Mouse (Mus musculus): Measurements from ENCODE around the gene Zcwpw1. TPM values are rescaled to one million over a fixed set of nuclear protein-coding genes. Genes with fewer than 3 reads are reported as not detected.

Zcwpw1 gene
- 24.5 and 33.0 TPM in 2 replicates for total RNA-seq (2012; rRNA removed)

DNA sequence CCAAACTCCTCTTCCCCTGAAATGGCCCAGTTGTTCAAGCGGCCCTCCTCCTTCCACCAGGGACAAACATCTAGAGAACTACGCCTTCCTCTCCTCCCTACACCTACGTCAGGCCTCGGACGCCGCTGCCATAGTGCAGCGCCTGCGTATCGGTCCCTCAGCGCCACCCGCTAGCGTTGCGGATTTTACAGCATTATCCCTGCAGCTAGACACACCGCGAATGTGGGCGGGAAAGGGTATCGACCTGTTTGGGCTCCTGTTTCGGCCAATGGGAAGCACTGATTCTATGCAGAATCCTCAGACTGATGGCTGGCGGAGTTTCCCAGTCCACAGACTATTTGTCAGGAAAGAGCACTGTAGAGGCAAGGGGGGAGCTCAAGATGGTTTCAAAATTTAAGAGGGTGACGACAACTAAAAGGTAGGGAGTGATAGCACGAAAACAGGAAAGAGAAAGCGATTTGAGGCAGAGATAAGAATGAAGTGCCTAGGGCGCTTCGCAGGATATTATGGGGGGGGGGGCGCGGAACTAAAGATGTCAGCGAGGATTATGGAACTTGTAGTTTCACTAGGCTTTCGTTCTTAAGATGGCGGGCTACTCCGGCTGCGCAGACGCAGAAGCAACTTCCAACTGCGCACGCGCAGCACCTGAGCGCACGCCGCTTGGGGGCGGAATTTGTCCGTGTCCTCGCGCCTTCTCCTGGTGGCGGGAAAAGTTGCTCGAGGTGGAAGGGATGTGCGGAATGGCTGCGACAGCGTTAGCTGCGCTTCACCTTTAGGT lies at the start of gene Zcwpw1, which contains the start of gene Mepce:
Gene Zcwpw1, plus strand, starts transcription at position 648 of the 778 bp plus-strand sequence.
Gene Mepce, minus strand, starts transcription at position 505 of the 778 bp plus-strand sequence.
- TF ChIP-seq HCFC1 (IDR thresholded peaks at IDR 0.05; ENCODE audit: borderline replicate concordance, insufficient read depth, low read length) (peak; percentile 91), ZNF384 (IDR thresholded peaks at IDR 0.05; ENCODE audit: low read depth, low read length) (no peak), MAFK (IDR thresholded peaks at IDR 0.05; ENCODE audit: insufficient read depth, low read depth, low read length) (no peak), CHD2 (IDR thresholded peaks at IDR 0.05; ENCODE audit: low read depth, low read length) (no peak)
- peak within 1 kb of the TSS; percentile 76 to 79 for H3K4me3 ChIP-seq (ENCODE audit: insufficient read depth in 1 of 2, low read depth in 1 of 2, low read length in 2 of 2, poor library complexity in 1 of 2, severe bottlenecking in 1 of 2)
- H3K4me1 ChIP-seq (ENCODE audit: control insufficient read depth in 2 of 2, insufficient read depth in 2 of 2, low read length in 2 of 2, poor library complexity in 1 of 2), result peaks cover 0 to 18% of the 10 kb centered on the region in 2 experiments; a peak in 2 of 4 replicates
- H3K9me3 ChIP-seq (ENCODE audit: control insufficient read depth, insufficient read depth, low read depth, low read length), result no peaks in the 10 kb centered on the region
- peak; percentile 91 for DNase-seq (ENCODE audit: low read depth, low spot score)
- peak within 1 kb of the TSS; percentile 95 for H3K9ac ChIP-seq (ENCODE audit: insufficient read depth, low read depth, low read length, poor library complexity, severe bottlenecking)
- in situ Hi-C loops (cut with MboI; ENCODE audit: low sequenced_read_pairs in 2 of 2, unreplicated experiment in 2 of 2), result loop anchor here in 1 of 2 experiments (10.0 kb wide), 1 partner anchor 377 kb away; the partner anchor contains the start of gene Cops6
- H3K36me3 ChIP-seq (ENCODE audit: control insufficient read depth, insufficient read depth, low read length, poor library complexity, severe bottlenecking), result peaks cover 29% of the 10 kb centered on the region
- peak within 1 kb of the TSS; percentile 99 for H3K27ac ChIP-seq (ENCODE audit: insufficient read depth, low read depth, low read length, poor library complexity, severe bottlenecking)

DNA sequence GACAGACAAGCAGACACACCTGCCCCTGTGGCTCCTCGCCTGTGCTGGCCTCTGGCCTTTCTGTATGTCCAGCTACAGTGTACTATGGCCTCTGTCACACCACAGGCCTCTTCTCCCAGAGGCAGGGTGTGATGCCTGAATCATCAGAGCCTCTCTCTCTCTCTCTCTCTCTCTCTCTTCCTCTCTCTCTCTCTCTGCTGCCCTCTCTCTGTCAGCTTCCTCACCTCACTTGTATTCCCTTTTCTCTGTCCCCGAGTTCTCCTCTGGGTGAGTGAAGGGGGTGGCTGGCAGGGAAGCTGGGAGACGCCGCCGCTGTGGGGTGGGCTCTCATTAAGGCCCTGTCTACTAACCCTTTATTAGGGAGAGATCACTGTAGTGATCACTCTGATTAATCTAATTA lies 49.1 kb upstream of the Zcwpw1 start:
- H3K9ac ChIP-seq (ENCODE audit: insufficient read depth, low read depth, low read length, poor library complexity, severe bottlenecking), result no peak overlapping the region
- no peak overlapping the region for H3K27ac ChIP-seq (ENCODE audit: insufficient read depth, low read depth, low read length, poor library complexity, severe bottlenecking)
- peaks cover 9% of the 10 kb centered on the region; the same call in 1 of the 2 replicates for H3K36me3 ChIP-seq (ENCODE audit: control insufficient read depth, insufficient read depth, low read length, poor library complexity, severe bottlenecking)
- DNase-seq (ENCODE audit: low read depth, low spot score), result no peak
- peaks cover 2 to 36% of the 10 kb centered on the region in 2 experiments; a peak in 3 of 4 replicates for H3K4me1 ChIP-seq (ENCODE audit: control insufficient read depth in 2 of 2, insufficient read depth in 2 of 2, low read length in 2 of 2, poor library complexity in 1 of 2)
- no peaks in the 10 kb centered on the region for H3K9me3 ChIP-seq (ENCODE audit: control insufficient read depth, insufficient read depth, low read depth, low read length)
- TF ChIP-seq HCFC1 (IDR thresholded peaks at IDR 0.05; ENCODE audit: borderline replicate concordance, insufficient read depth, low read length), result no peak
- TF ChIP-seq CHD2 (IDR thresholded peaks at IDR 0.05; ENCODE audit: low read depth, low read length), result no peak
- no peak for TF ChIP-seq ZNF384 (IDR thresholded peaks at IDR 0.05; ENCODE audit: low read depth, low read length)
- no peak for TF ChIP-seq ZC3H11A (IDR thresholded peaks at IDR 0.05; ENCODE audit: borderline replicate concordance, low read depth, low read length)
- TF ChIP-seq MAFK (IDR thresholded peaks at IDR 0.05; ENCODE audit: insufficient read depth, low read depth, low read length), result no peak
- no peak overlapping the region for H3K4me3 ChIP-seq (ENCODE audit: insufficient read depth in 1 of 2, low read depth in 1 of 2, low read length in 2 of 2, poor library complexity in 1 of 2, severe bottlenecking in 1 of 2)
- in situ Hi-C loops (cut with MboI; ENCODE audit: low sequenced_read_pairs in 2 of 2, unreplicated experiment in 2 of 2), result no loop called here

DNA sequence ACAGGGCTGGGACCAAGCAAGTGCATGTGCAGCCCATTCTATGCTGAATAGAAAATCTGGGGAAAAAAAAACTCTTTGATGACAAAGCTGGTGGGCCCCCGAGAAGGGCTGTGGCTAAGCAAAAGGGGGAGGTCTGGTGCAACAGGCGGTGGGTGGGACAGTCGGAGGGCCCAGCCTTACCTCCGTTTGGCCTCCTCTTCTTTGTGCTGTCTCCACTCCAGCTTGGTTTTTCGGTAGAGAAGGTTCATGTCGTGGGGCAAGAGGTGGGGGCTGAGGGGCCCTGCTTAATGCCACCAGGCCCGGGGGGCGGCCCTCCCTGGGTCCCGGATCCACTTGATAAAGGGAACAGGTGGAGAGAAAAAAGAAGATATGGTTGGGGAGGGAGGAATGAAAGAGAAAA lies 48.1 kb upstream of the Zcwpw1 start:
- Histone ChIP-seq H3K36me3 (ENCODE audit: control insufficient read depth, insufficient read depth, low read length, poor library complexity, severe bottlenecking) (peaks cover 9% of the 10 kb centered on the region; the same call in 1 of the 2 replicates), H3K9ac (ENCODE audit: insufficient read depth, low read depth, low read length, poor library complexity, severe bottlenecking) (no peak overlapping the region; the same call in 1 of the 2 replicates), H3K9me3 (ENCODE audit: control insufficient read depth, insufficient read depth, low read depth, low read length) (no peaks in the 10 kb centered on the region), H3K27ac (ENCODE audit: insufficient read depth, low read depth, low read length, poor library complexity, severe bottlenecking) (no peak overlapping the region), H3K4me3 (ENCODE audit: insufficient read depth in 1 of 2, low read depth in 1 of 2, low read length in 2 of 2, poor library complexity in 1 of 2, severe bottlenecking in 1 of 2) (no peak overlapping the region), H3K4me1 (ENCODE audit: control insufficient read depth in 2 of 2, insufficient read depth in 2 of 2, low read length in 2 of 2, poor library complexity in 1 of 2) (peaks cover 2 to 34% of the 10 kb centered on the region in 2 experiments; a peak in 3 of 4 replicates)
- in situ Hi-C loops (cut with MboI; ENCODE audit: low sequenced_read_pairs in 2 of 2, unreplicated experiment in 2 of 2), result no loop called here
- no peak for TF ChIP-seq HCFC1 (IDR thresholded peaks at IDR 0.05; ENCODE audit: borderline replicate concordance, insufficient read depth, low read length)
- TF ChIP-seq MAFK (IDR thresholded peaks at IDR 0.05; ENCODE audit: insufficient read depth, low read depth, low read length), result no peak
- no peak for TF ChIP-seq ZC3H11A (IDR thresholded peaks at IDR 0.05; ENCODE audit: borderline replicate concordance, low read depth, low read length)
- no peak for TF ChIP-seq ZNF384 (IDR thresholded peaks at IDR 0.05; ENCODE audit: low read depth, low read length)
- TF ChIP-seq CHD2 (IDR thresholded peaks at IDR 0.05; ENCODE audit: low read depth, low read length), result no peak
- DNase-seq (ENCODE audit: low read depth, low spot score), result no peak

DNA sequence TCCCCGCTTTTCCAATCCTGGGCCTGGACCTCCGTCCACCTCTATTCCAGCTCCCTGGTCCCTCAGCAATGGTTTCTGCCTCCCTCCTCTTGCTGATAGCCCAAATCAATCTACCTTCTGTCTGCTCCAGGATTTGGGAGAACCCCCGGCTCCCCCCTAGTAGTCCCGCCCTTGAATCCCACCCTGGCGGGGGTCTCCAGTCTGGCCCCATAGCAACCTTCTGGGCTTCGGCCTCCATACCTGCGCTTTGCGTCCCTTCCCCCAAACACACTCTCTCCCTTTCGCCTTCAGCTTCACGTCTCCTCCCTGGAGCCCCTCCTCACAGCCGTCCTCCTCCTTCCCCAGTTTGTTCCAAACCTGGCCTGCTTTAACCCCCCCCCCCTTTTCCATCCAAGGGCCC lies 47.1 kb upstream of the Zcwpw1 start:
- H3K4me3 ChIP-seq (ENCODE audit: insufficient read depth in 1 of 2, low read depth in 1 of 2, low read length in 2 of 2, poor library complexity in 1 of 2, severe bottlenecking in 1 of 2), result peak overlapping the region; percentile 90 to 98
- H3K9ac ChIP-seq (ENCODE audit: insufficient read depth, low read depth, low read length, poor library complexity, severe bottlenecking), result peak overlapping the region; percentile 66; the same call in 1 of the 2 replicates
- peaks cover 2 to 26% of the 10 kb centered on the region in 2 experiments; a peak in 3 of 4 replicates for H3K4me1 ChIP-seq (ENCODE audit: control insufficient read depth in 2 of 2, insufficient read depth in 2 of 2, low read length in 2 of 2, poor library complexity in 1 of 2)
- no peaks in the 10 kb centered on the region for H3K9me3 ChIP-seq (ENCODE audit: control insufficient read depth, insufficient read depth, low read depth, low read length)
- in situ Hi-C loops (cut with MboI; ENCODE audit: low sequenced_read_pairs in 2 of 2, unreplicated experiment in 2 of 2), result no loop called here
- no peak for DNase-seq (ENCODE audit: low read depth, low spot score)
- TF ChIP-seq ZNF384 (IDR thresholded peaks at IDR 0.05; ENCODE audit: low read depth, low read length) (no peak), HCFC1 (IDR thresholded peaks at IDR 0.05; ENCODE audit: borderline replicate concordance, insufficient read depth, low read length) (no peak), MAFK (IDR thresholded peaks at IDR 0.05; ENCODE audit: insufficient read depth, low read depth, low read length) (no peak), CHD2 (IDR thresholded peaks at IDR 0.05; ENCODE audit: low read depth, low read length) (no peak), ZC3H11A (IDR thresholded peaks at IDR 0.05; ENCODE audit: borderline replicate concordance, low read depth, low read length) (no peak)
- peaks cover 4% of the 10 kb centered on the region; the same call in 1 of the 2 replicates for H3K36me3 ChIP-seq (ENCODE audit: control insufficient read depth, insufficient read depth, low read length, poor library complexity, severe bottlenecking)
- H3K27ac ChIP-seq (ENCODE audit: insufficient read depth, low read depth, low read length, poor library complexity, severe bottlenecking), result no peak overlapping the region
